Mouse (Mus musculus) ES-Bruce4 (cell line): ENCODE data around the gene Tldc2. TPM values are rescaled to one million over a fixed set of nuclear protein-coding genes. Genes with fewer than 3 reads are reported as not detected.
A peak's percentile ranks its signal among the peaks of the same experiment; 100 is the strongest.

ENCODE experiments used
- H3K27ac ChIP-seq: 2 replicates; pipeline ENCODE4 v1.5.1; 2012; ENCODE audit warnings: low read length, inconsistent platforms; ENCODE audit not compliant: insufficient read depth
- H3K27me3 ChIP-seq: 2 replicates; pipeline ENCODE4 v1.6.1; 2012; ENCODE audit warnings: mild to moderate bottlenecking, low read length, inconsistent platforms; ENCODE audit not compliant: control insufficient read depth, poor library complexity, insufficient read depth, severe bottlenecking
- H3K36me3 ChIP-seq: 2 replicates; pipeline ENCODE4 v1.6.1; 2012; ENCODE audit warnings: inconsistent platforms, mild to moderate bottlenecking, low read length, moderate library complexity; ENCODE audit not compliant: control insufficient read depth, poor library complexity, insufficient read depth, severe bottlenecking
- H3K4me1 ChIP-seq: one replicate; pipeline ENCODE4 v1.8.1; 2011; ENCODE audit warnings: low read length; ENCODE audit not compliant: control insufficient read depth, insufficient read depth
- H3K4me3 ChIP-seq: 2 replicates; pipeline ENCODE4 v1.5.1; 2011; ENCODE audit warnings: low read depth, mild to moderate bottlenecking, low read length
- H3K9ac ChIP-seq: 2 replicates; pipeline ENCODE4 v1.6.1; 2012; ENCODE audit warnings: low read depth, mild to moderate bottlenecking, inconsistent platforms; ENCODE audit not compliant: poor library complexity, severe bottlenecking
- H3K9me3 ChIP-seq: replicated peaks from 2 replicates; pipeline ENCODE4 v1.6.1; 2012; ENCODE audit warnings: mild to moderate bottlenecking, low read length, inconsistent platforms; ENCODE audit not compliant: control insufficient read depth, poor library complexity, insufficient read depth, severe bottlenecking
- CTCF ChIP-seq: IDR thresholded peaks from one replicate; pipeline ENCODE4 v1.8.1; 2011; ENCODE audit warnings: low read depth, low read length
- EP300 ChIP-seq: IDR thresholded peaks from 2 replicates; pipeline ENCODE4 v1.6.1; 2011; ENCODE audit warnings: low read depth, low read length; ENCODE audit not compliant: insufficient read depth
- POLR2A ChIP-seq: IDR thresholded peaks from one replicate; pipeline ENCODE4 v1.8.1; 2011; ENCODE audit warnings: low read length; ENCODE audit not compliant: insufficient read depth
- polyA plus RNA-seq: library from polyadenylated mRNA; stranded (reverse); fragments of >200 nt; gene quantifications from 2 replicates; pipeline ENCODE4 v1.2.4, GENCODE M21; 2011; ENCODE audit warnings: low read depth; ENCODE audit not compliant: missing spikeins, insufficient read depth, insufficient read length

Tldc2 gene
- polyA plus RNA-seq, 1 experiment, result not detected

GRCm38 (mm10) chr2:157138808-157139207 is 52.0 kb downstream of the Tldc2 start:
- Histone ChIP-seq H3K4me3 (no peak overlapping the region), H3K27me3 (no peaks in the 10 kb centered on the region), H3K36me3 (no peaks in the 10 kb centered on the region), H3K9me3 (no peaks in the 10 kb centered on the region), H3K9ac (no peak overlapping the region), H3K27ac (no peak overlapping the region), H3K4me1 (no peaks in the 10 kb centered on the region)
- no peak for TF ChIP-seq POLR2A
- no peak for TF ChIP-seq EP300
- no peak for TF ChIP-seq CTCF

- Histone ChIP-seq H3K36me3 (no peaks in the 10 kb centered on the region), H3K27me3 (no peaks in the 10 kb centered on the region), H3K27ac (no peak overlapping the region), H3K4me1 (peaks cover 2% of the 10 kb centered on the region), H3K9me3 (no peaks in the 10 kb centered on the region), H3K4me3 (no peak overlapping the region), H3K9ac (no peak overlapping the region)
- no peak for TF ChIP-seq CTCF
- no peak for TF ChIP-seq POLR2A
- TF ChIP-seq EP300, result no peak
Observed at GRCm38 (mm10) chr2:157139251-157139802, 52.5 kb downstream of the Tldc2 start.

GRCm38 (mm10) chr2:157141962-157142361 is 55.1 kb downstream of the Tldc2 start:
- Histone ChIP-seq H3K4me3 (no peak overlapping the region), H3K9me3 (no peaks in the 10 kb centered on the region), H3K36me3 (no peaks in the 10 kb centered on the region), H3K4me1 (peaks cover 6% of the 10 kb centered on the region), H3K9ac (no peak overlapping the region), H3K27ac (no peak overlapping the region), H3K27me3 (no peaks in the 10 kb centered on the region)
- no peak for TF ChIP-seq EP300
- TF ChIP-seq CTCF, result no peak
- TF ChIP-seq POLR2A, result no peak

- Histone ChIP-seq H3K9me3 (no peaks in the 10 kb centered on the region), H3K4me3 (no peak overlapping the region), H3K27me3 (no peaks in the 10 kb centered on the region), H3K9ac (no peak overlapping the region), H3K36me3 (no peaks in the 10 kb centered on the region), H3K4me1 (peaks cover 11% of the 10 kb centered on the region), H3K27ac (0 out of 2 replicates have a peak overlapping the region, but pooled peaks have one; percentile 28)
- TF ChIP-seq EP300 (peak; percentile 74), POLR2A (no peak)
Observed at GRCm38 (mm10) chr2:157144132-157144531, 57.3 kb downstream of the Tldc2 start.

- TF ChIP-seq EP300, result no peak
- TF ChIP-seq POLR2A, result no peak
- TF ChIP-seq CTCF, result no peak
- H3K27ac ChIP-seq, result no peak overlapping the region
- H3K4me1 ChIP-seq, result peaks cover 11% of the 10 kb centered on the region
- H3K27me3 ChIP-seq, result no peaks in the 10 kb centered on the region
- no peaks in the 10 kb centered on the region for H3K9me3 ChIP-seq
- no peak overlapping the region for H3K9ac ChIP-seq
- H3K36me3 ChIP-seq, result no peaks in the 10 kb centered on the region; the same call in 1 of the 2 replicates
- H3K4me3 ChIP-seq, result no peak overlapping the region
Observed at GRCm38 (mm10) chr2:157145173-157145572, 58.3 kb downstream of the Tldc2 start.

Other genes starting within 250 kb of the Tldc2 start
- 32.9 and 33.8 TPM in 2 replicates for gene Tgif2, start 247.0 kb upstream of the Tldc2 start, polyA plus RNA-seq
- 2.3 and 3.3 TPM in 2 replicates for gene 4930518I15Rik, start 229.1 kb upstream of the Tldc2 start, polyA plus RNA-seq
- gene Rab5if, start 223.9 kb upstream of the Tldc2 start, polyA plus RNA-seq, result 92.7 and 98.2 TPM in 2 replicates
- gene Sla2, start 199.9 kb upstream of the Tldc2 start, polyA plus RNA-seq, result not detected in 2 replicates
- 56.8 and 61.7 TPM in 2 replicates for gene Ndrg3, start 95.0 kb upstream of the Tldc2 start, polyA plus RNA-seq
- 33.3 and 40.8 TPM in 2 replicates for gene Dsn1, start 79.9 kb upstream of the Tldc2 start, polyA plus RNA-seq
- gene Soga1, start 7.8 kb upstream of the Tldc2 start, polyA plus RNA-seq, result 9.8 and 11.5 TPM in 2 replicates
- gene Samhd1, start 48.2 kb downstream of the Tldc2 start, polyA plus RNA-seq, result 77.6 and 82.5 TPM in 2 replicates
- 21.7 and 23.8 TPM in 2 replicates for gene Rbl1, start 117.5 kb downstream of the Tldc2 start, polyA plus RNA-seq
- 214 and 249 TPM in 2 replicates for gene Rpn2, start 192.0 kb downstream of the Tldc2 start, polyA plus RNA-seq
- gene Mroh8, start 192.5 kb downstream of the Tldc2 start, polyA plus RNA-seq, result 0.37 TPM in 1 of 2 replicates, not detected in the other